Mouse (Mus musculus) splenic B cell, adult 2 months (primary cell): ENCODE measurements at regions not wholly inside any gene's neighbourhood (a gene's known extent, or its start where the extent isn't known, plus 50 kb on each side); places are given as distances from the start of the nearest gene placed in this dataset.
A peak's percentile ranks its signal among the peaks of the same experiment; 100 is the strongest.

Source experiments
- DNase-seq: peaks from one replicate; pipeline ENCODE4 v3.0.0-alpha.2; 2011; ENCODE audit warnings: low read depth, low spot score
- H3K27me3 ChIP-seq: 2 replicates; pipeline ENCODE4 v1.6.1; 2012; ENCODE audit warnings: mild to moderate bottlenecking, low read length, moderate library complexity, mixed read lengths; ENCODE audit not compliant: control insufficient read depth, poor library complexity, insufficient read depth, severe bottlenecking
- H3K36me3 ChIP-seq: 2 replicates; pipeline ENCODE4 v1.6.1; 2012; ENCODE audit warnings: mild to moderate bottlenecking, low read length, moderate library complexity, mixed read lengths; ENCODE audit not compliant: control insufficient read depth, poor library complexity, insufficient read depth, severe bottlenecking

DNA sequence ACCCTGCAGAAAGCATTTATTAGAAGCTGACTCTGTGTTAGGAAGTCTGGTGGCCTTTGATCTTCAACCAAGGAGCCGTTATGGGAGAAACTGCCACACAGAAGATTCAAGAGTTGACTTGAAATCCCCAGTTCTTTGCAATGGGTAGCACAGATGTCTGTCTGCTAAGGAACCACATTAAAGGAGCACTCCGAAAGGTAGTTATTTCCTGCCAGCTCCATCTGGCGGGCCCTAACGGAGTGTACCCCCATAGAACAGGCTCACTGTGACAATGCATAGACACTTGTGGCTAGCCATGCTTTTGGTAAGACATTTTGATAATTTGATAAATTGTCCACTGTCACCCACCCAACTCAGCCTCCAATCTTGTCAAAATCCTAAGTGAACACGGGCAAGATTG is 173.3 kb upstream of the Lef1 start:
- no peaks in the 10 kb centered on the region for H3K36me3 ChIP-seq
- DNase-seq: peak; percentile 6
- no peaks in the 10 kb centered on the region for H3K27me3 ChIP-seq

DNA sequence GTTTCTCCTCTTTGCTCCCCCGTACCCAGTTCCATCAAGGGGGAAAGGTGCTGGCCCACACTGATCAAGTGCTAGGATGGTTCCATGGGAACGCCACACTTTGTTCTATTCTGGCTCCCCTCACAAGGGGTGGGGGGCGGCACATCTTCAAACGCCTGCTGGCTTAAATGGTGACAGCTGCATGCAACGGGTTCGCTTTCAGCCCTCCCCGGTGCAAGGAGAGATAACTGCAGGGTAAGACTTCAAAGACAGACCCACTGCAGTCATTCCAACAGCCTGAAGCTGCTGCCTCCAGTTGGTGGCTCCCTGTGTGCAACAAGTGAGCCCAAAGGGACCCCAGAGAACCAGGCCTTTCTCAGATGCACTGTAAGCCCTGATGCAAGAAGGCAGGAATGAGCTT is 173.9 kb upstream of the Lef1 start:
- no peak for DNase-seq
- no peaks in the 10 kb centered on the region for H3K36me3 ChIP-seq
- no peaks in the 10 kb centered on the region for H3K27me3 ChIP-seq

DNA sequence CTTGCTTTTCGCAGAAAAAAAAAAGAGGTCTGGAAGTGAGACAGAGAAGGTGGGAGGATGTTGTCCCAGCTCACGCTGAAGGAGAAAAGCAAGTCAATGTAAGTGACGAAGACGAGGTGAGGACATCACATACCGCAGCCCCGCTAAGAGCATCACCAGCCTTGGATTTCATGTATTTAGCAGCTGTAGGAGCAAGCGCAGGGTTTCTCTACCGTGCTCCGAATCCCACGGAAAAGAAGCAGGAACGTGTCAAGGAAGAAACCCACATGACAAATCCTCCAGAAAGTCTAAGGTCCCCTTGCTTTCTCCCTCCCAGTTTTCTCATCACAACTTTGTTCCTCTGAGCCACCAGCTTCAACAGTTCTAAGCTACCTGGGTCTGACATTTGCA is 174.3 kb upstream of the Lef1 start:
- no peak for DNase-seq
- Histone ChIP-seq H3K36me3 (no peaks in the 10 kb centered on the region), H3K27me3 (no peaks in the 10 kb centered on the region)

DNA sequence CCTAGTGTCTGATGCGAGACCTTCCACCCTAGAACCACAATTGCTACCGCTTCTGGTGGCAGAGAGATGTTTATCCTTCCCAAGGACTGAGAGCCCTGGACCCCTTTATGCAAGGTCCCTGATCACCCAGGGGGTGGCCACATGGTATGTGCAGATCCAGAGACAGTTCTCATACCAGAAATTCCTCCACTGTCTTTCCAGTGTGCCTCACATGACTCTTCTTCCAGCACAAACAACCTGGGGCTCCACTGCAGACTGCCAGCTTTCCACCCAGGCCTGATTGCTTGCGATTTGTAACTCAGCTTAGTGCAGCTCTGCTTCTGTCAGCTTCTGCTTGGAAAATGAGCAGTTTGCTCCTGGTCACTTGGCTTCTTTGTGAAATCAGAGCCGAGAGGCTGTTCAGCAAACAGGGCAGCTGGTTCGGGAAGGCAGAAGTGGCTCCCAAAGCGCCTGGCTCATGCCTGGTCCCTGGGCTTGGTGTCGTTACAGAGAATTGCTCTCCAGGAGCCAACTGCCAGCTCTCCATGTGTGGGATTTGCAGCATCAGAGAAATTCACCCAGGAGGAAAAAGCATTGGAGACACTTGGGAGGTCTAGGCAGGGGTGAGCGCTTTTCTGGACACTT is 174.9 kb upstream of the Lef1 start:
- Histone ChIP-seq H3K27me3 (no peaks in the 10 kb centered on the region), H3K36me3 (no peaks in the 10 kb centered on the region)
- no peak for DNase-seq

DNA sequence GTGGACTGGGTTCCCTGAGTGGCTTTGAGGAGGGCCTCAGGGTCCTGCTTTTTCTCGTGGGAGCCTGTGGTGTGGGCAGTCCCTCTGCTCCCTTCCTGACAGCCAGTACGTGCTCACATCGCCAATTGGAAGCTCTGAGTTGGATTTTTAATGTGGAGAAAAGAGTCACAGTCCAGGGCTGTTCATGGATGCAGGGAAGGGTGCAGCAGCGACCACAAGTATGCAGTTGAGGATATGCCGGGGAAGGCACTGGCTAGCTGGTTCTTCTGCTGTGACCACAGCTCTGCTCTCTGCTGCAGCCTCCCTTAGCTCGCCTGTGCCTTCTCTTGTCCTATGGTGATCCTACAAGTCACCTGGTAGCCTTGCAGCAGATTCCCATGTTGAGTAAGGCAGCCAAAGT is 177.5 kb upstream of the Lef1 start:
- no peaks in the 10 kb centered on the region for H3K36me3 ChIP-seq
- H3K27me3 ChIP-seq: no peaks in the 10 kb centered on the region
- DNase-seq: no peak

DNA sequence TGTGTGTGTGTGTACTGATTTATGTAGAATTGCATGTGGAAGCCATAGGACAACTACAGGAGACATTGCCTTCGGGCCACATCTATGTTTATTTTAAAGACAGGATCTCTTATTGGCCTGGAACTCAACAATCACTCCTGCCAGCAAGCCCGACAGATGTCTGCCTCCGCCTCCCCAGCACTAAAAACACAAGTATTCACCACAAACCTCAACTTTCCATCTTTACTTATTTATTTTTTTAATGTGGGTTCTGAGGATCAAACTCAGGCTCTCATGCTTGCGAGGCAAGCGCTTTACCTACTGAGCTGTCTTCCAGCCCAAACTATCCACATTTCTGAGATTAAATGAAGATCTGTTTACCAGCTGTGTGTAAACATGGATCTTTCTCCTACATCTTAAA is 178.0 kb upstream of the Lef1 start:
- no peaks in the 10 kb centered on the region for H3K36me3 ChIP-seq
- DNase-seq: no peak
- no peaks in the 10 kb centered on the region for H3K27me3 ChIP-seq

DNA sequence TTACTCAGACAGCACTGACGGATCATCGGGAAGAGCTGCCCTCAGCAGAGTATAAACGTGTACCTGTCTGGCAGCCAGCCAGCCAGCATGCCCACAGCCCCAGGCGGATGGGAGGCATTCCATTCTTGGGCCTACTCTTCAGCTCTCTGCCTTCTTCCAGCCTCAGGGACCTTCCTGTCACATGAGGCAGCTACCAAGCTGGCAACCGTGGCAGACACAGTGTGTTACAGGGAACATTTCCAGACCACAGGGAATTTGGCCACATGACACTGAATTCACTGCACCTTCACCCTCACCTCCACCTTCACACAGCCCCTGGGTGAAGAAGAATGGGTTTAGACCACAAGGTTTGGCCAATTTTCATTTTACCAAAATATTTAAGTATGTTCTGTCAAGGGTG is 185.3 kb upstream of the Lef1 start:
- Histone ChIP-seq H3K27me3 (no peaks in the 10 kb centered on the region), H3K36me3 (no peaks in the 10 kb centered on the region)
- DNase-seq: no peak

DNA sequence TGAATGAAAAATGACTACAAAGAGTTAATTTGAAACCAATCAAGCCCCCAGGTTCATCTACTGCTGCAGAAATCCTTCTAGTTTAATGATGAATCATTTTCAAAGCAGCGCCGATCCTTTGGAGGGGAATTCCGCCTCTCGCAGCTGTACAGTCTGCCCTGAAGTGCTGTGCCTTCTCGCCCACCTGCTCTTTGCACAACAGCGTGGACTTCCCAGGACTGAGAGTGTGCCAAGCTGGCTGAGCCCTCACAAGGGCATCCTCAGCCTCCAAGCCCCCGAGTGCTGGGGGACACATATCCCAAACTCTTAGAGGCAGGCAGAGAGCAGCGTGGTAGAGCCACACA is 186.7 kb upstream of the Lef1 start:
- no peaks in the 10 kb centered on the region for H3K36me3 ChIP-seq
- no peak for DNase-seq
- no peaks in the 10 kb centered on the region for H3K27me3 ChIP-seq

DNA sequence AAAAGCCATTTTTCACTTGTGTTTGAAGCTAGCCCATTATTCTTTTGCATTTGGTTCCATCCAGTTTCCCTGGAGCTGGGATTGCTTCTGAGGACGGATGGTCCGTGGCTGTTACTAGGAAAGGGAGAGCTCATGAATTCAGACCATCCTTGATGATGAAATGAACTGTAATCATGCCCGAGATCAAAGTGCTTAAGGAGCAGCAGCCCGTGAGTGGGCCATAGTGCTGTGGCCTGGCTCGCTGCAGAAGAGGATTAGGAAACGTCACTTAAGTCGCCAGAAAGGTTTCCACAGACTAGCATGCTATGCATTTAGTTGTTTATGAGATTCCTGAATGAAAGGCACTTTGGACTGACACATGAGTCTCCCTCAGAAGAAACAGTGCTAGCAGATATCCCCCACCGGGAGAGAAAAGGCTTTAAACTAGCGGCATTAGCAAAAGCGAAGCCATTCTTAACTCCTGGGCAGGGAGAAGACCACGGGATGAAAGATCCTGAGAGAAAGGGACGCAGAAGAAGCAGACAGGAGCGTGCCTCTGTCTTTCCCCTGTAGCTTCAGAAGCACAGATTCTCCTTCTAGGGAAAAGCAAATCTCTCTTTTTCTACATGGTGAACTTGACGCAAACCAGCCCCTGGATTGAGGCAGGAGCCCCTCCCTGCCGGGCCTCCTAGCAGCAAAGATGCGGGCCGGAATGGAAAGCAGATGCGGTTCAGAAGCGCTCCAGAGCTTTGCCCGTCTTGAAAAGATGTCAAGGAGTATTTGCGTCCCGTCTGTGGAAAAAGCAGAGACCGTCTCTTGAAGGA is 187.3 kb upstream of the Lef1 start:
- Histone ChIP-seq H3K36me3 (no peaks in the 10 kb centered on the region), H3K27me3 (no peaks in the 10 kb centered on the region)
- DNase-seq: no peak

DNA sequence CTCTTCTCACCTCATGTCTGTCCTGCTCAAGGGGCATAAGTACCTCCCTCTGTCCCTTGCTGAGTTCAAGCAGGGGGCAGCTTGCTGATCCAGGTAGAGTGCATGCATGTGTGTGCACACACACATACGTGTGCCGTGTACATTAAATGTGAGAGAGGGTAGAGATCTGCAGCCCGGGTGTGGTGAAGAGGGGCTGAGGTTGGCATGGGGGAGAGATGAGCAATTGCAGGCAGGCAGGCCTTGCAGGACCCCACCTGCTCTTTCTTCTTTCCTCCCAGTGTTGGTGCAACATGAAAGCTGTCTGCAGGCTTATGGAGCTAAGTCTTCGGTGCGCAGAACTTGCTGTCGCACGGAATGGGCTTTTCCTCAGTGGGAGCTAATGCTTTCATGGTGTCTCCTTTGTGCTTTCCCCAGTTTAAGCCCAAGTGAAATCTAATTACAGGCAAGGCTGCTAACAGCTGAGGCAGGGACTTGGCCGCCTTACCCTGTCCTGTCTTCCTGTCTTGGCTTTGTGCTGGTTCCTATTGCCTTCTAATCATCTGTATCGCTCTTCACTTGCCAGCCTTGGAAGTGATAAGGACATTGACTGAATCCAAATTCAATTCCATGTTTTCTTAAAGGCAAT is 188.5 kb upstream of the Lef1 start:
- no peaks in the 10 kb centered on the region for H3K36me3 ChIP-seq
- no peaks in the 10 kb centered on the region for H3K27me3 ChIP-seq
- no peak for DNase-seq

DNA sequence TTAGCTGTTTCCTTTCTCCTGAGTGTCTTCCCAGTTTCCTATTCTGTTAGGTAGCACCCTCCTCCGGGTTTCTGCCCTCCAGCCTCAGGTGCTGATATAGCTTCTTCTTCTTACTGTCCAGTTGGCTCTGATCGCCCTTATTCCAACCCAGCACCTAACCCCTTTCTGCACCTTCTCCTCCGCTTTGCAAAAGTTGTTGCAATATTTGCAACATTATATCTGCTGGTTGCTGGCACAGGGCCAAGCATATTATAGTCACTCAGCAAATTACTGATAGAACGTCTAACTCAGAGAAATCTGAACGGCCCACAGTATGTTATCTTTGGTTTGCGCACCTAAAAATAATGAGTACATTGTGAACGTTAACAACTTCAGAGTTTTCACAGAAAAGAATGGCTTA is 183.6 kb upstream of the Rpl34 start:
- Histone ChIP-seq H3K27me3 (no peaks in the 10 kb centered on the region), H3K36me3 (no peaks in the 10 kb centered on the region)
- no peak for DNase-seq

DNA sequence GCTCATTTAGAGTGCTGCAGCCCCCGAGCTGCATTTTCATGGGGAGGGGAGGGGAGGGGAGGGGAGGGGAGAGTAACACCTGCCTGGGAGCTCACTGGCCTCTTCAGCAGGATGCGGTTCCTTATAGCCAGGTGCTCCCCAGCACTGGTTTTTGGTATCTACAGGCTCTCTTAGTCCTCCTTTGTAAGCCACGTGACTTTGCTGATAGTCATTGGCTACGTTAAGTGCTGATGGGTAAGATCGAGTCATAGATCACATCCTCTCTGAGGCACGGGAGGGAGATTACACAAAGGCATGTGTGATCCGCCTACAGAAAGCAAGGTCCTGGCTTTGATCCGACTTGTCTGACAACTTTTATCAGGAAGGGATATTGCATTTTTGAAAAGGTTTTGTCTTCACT is 174.9 kb upstream of the Rpl34 start:
- Histone ChIP-seq H3K36me3 (no peaks in the 10 kb centered on the region), H3K27me3 (no peaks in the 10 kb centered on the region)
- DNase-seq: no peak

DNA sequence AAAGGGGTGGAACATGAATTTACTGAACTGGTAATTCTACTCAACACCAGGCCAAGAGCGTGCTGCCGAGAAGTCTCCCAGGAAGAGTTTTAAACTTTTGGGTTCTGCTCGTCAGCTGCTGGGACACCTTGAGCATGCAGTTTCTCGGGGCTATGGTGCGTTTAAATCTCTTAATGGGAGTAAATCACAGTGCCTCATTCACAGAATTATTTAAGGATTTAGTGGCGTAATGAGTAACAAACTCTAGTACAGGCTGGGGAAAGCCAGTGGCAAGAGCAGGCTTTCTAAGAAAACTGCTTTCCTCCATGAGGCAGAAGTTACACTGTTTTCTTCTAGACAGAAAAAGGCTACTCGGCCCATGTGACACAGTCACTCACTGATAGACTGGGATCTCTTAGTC is 173.1 kb upstream of the Rpl34 start:
- no peaks in the 10 kb centered on the region for H3K27me3 ChIP-seq
- no peaks in the 10 kb centered on the region for H3K36me3 ChIP-seq
- no peak for DNase-seq

DNA sequence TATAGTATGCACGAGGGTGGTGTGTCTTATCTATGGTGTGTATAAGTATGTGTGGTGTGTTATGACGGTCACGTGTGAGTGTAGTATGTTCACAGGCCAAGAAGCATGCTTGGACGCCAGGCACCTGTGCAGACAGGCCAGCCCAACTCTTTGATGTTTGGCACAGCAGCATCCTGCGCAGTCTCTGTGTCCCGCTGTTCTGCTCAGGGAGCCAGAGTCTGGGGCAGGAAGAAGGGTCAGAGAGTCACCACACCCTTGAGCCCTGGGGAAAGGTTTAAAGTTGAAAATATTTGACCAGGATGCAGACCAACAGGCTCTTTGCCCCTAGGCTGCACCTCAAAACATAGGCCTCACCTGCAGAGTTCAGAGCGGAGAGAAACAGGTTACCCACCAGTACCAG is 172.2 kb upstream of the Rpl34 start:
- no peaks in the 10 kb centered on the region for H3K27me3 ChIP-seq
- DNase-seq: no peak
- H3K36me3 ChIP-seq: no peaks in the 10 kb centered on the region

DNA sequence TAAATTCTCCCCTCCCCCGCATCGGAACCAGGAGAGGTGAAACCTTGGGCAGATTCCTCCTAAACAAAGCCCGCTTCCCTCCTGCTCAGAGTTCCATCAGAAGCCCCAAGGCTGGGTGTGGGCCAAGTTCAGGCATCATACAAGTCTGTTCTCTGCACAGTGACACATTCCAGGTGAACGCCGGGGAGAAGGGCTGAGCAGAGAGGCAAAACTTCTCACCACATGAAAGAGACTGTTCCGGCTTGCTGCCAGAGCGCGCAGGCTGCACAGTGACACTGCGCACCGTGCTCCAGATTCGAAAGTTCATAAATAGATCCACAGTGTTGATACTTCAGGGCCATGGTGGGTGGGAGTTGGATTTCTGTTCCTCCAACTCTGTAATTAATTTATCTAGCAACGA is 171.1 kb upstream of the Rpl34 start:
- no peaks in the 10 kb centered on the region for H3K36me3 ChIP-seq
- no peaks in the 10 kb centered on the region for H3K27me3 ChIP-seq
- no peak for DNase-seq
